Mouse (Mus musculus) MEL (cell line): ENCODE measurements around the gene Olfr435.

Experiments
- CHD1 ChIP-seq: IDR thresholded peaks from 2 replicates; pipeline ENCODE4 v1.6.1; 2012; ENCODE audit warnings: low read depth, mild to moderate bottlenecking, inconsistent platforms, low read length, improper control_type of control experiment
- CTCF ChIP-seq, 3 experiments: IDR thresholded peaks in 2 of 3; conservative IDR thresholded peaks in 1 of 3; 2 replicates each; pipeline ENCODE4 v1.5.1; 2011 to 2012; ENCODE audit warnings: low read length in 3 of 3, low read depth in 2 of 3, mild to moderate bottlenecking in 2 of 3, improper control_type of control experiment in 1 of 3, inconsistent platforms in 1 of 3, mixed read lengths in 1 of 3, moderate library complexity in 1 of 3; ENCODE audit not compliant: control insufficient read depth in 1 of 3, insufficient read depth in 1 of 3, poor library complexity in 1 of 3, severe bottlenecking in 1 of 3
- HCFC1 ChIP-seq: IDR thresholded peaks from 2 replicates; pipeline ENCODE4 v1.6.1; 2012; ENCODE audit warnings: low read depth, mild to moderate bottlenecking, inconsistent platforms, low read length, improper control_type of control experiment, moderate library complexity
- MXI1 ChIP-seq: IDR thresholded peaks from 2 replicates; pipeline ENCODE4 v1.6.1; 2011; ENCODE audit warnings: mild to moderate bottlenecking, low read depth, low read length, improper control_type of control experiment
- MYB ChIP-seq: IDR thresholded peaks from 2 replicates; pipeline ENCODE4 v1.6.1; 2011; ENCODE audit warnings: mild to moderate bottlenecking, low read depth, low read length, improper control_type of control experiment
- MYC ChIP-seq: IDR thresholded peaks from 2 replicates; pipeline ENCODE4 v1.6.1; 2011; ENCODE audit warnings: low read depth, mild to moderate bottlenecking, low read length, improper control_type of control experiment, moderate library complexity
- POLR2AphosphoS2 ChIP-seq: IDR thresholded peaks from 2 replicates; pipeline ENCODE4 v1.6.1; 2011; ENCODE audit warnings: low read length, improper control_type of control experiment
- UBTF ChIP-seq: IDR thresholded peaks from 2 replicates; pipeline ENCODE4 v1.6.1; 2012; ENCODE audit warnings: low read depth, mild to moderate bottlenecking, inconsistent platforms, low read length, improper control_type of control experiment, moderate library complexity, borderline replicate concordance; ENCODE audit not compliant: insufficient read depth
- ZNF384 ChIP-seq: IDR thresholded peaks from 2 replicates; pipeline ENCODE4 v1.6.1; 2012; ENCODE audit warnings: low read depth, mild to moderate bottlenecking, inconsistent platforms, low read length, improper control_type of control experiment

DNA sequence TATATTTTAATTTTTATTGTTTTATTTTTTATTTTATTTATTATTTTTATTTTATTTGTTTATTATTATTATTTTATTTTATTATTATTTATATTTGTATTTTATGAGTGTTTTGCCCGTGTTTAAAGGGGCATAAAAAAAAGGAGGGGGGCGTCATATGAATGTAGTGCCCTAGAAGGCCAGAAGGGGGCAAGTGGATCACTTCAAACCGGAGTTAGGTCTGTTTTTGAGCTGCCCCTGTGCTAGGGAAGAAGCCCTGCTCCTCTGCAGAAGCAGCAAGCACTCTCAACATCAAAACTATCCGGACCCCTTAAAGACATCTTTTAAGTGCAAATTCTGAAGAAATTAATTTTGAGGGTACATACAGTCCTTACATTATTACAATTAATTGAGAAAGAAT lies 45.1 kb downstream of the Olfr435 start:
- TF ChIP-seq HCFC1 (no peak), POLR2AphosphoS2 (no peak), MXI1 (no peak), MYC (no peak), CTCF (IDR thresholded peaks at IDR 0.05 in 2 of 3, conservative IDR thresholded peaks at IDR 0.05 in 1 of 3; ENCODE audit: control insufficient read depth in 1 of 3, insufficient read depth in 1 of 3, low read depth in 2 of 3, low read length in 3 of 3, poor library complexity in 1 of 3, severe bottlenecking in 1 of 3) (peak; percentile 20 to 45 (median 31); a peak in 4 of 6 replicates), MYB (no peak), ZNF384 (no peak), CHD1 (no peak), UBTF (no peak)
